Mouse (Mus musculus) limb, embryonic 14.5 days (tissue): Measurements from ENCODE around the gene Zbtb46. TPM values are rescaled to one million over a fixed set of nuclear protein-coding genes. Genes with fewer than 3 reads are reported as not detected.

Experiments
- ATAC-seq: fragments of 200-750 bp; cut with Nextera tagmentation; 2 replicates; pipeline ENCODE4 v1.8.0; 2017; ENCODE audit warnings: low read depth, moderate number of reproducible peaks, moderate TSS enrichment; ENCODE audit not compliant: low FRiP score
- DNase-seq: peaks from one replicate; pipeline ENCODE4 v3.0.0-alpha.2; 2015; ENCODE audit warnings: low spot score
- H3K27ac ChIP-seq: fragments of 300-500 bp; sonication (generic); replicated peaks from 2 replicates; pipeline ENCODE4 v1.5.1; 2014; ENCODE audit warnings: low read depth, mild to moderate bottlenecking, low read length, moderate library complexity, mixed read lengths
- H3K27me3 ChIP-seq: fragments of 300-500 bp; sonication (generic); 2 replicates; pipeline ENCODE4 v1.6.1; 2014; ENCODE audit warnings: low read length, mixed read lengths; ENCODE audit not compliant: control insufficient read depth, insufficient read depth
- H3K36me3 ChIP-seq: fragments of 300-500 bp; sonication (generic); 2 replicates; pipeline ENCODE4 v1.6.1; 2014; ENCODE audit warnings: mild to moderate bottlenecking, low read length, moderate library complexity, mixed read lengths; ENCODE audit not compliant: control insufficient read depth, insufficient read depth
- H3K4me1 ChIP-seq: fragments of 300-500 bp; sonication (generic); 2 replicates; pipeline ENCODE4 v1.6.1; 2014; ENCODE audit warnings: antibody characterized with exemption, low read length, mixed read lengths; ENCODE audit not compliant: control insufficient read depth, insufficient read depth
- H3K4me2 ChIP-seq: fragments of 300-500 bp; sonication (generic); replicated peaks from 2 replicates; pipeline ENCODE4 v1.6.1; 2014; ENCODE audit warnings: low read depth, mild to moderate bottlenecking, low read length, moderate library complexity; ENCODE audit not compliant: severe bottlenecking
- H3K4me3 ChIP-seq: fragments of 300-500 bp; sonication (generic); replicated peaks from 2 replicates; pipeline ENCODE4 v1.5.1; 2014; ENCODE audit warnings: low read length
- H3K9ac ChIP-seq: fragments of 300-500 bp; sonication (generic); 2 replicates; pipeline ENCODE4 v1.6.1; 2014; ENCODE audit warnings: mild to moderate bottlenecking, low read depth, low read length, moderate library complexity; ENCODE audit not compliant: severe bottlenecking
- H3K9me3 ChIP-seq: fragments of 300-500 bp; sonication (generic); 2 replicates; pipeline ENCODE4 v1.6.1; 2016; ENCODE audit warnings: low read length; ENCODE audit not compliant: control insufficient read depth
- POLR2A ChIP-seq: fragments of 200-500 bp; IDR thresholded peaks from 2 replicates; pipeline ENCODE4 v1.8.0; 2012; ENCODE audit warnings: inconsistent platforms, mild to moderate bottlenecking, moderate library complexity, borderline replicate concordance; ENCODE audit not compliant: insufficient read depth, insufficient read length; ENCODE audit errors: extremely low read depth
- WGBS: fragments of 180-500 bp; shearing (Covaris S2); extraction: QIAGEN DNeasy Blood & Tissue Kit; methylation state at CpG from one replicate; pipeline ENCODE4 v1.1.7; 2014; 5-methylcytosine and 5-hydroxymethylcytosine counted together
- polyA plus RNA-seq, 2 experiments: library from polyadenylated mRNA; depleted of rRNA in 1 of 2; stranded (reverse) in 1 of 2; unstranded in 1 of 2; fragments of >200 nt; fragmentation: Nextera tagmentation in 1 of 2; extraction: Ambion mirVana in 1 of 2; gene quantifications; 2 replicates each; pipeline versions ENCODE4 v1.2.1 to v1.2.3; 2012 to 2014

The Zbtb46 gene
- polyA plus RNA-seq, 2 experiments, result 3.8 to 4.3 TPM

- Histone ChIP-seq H3K27me3 (no peaks in the 10 kb centered on the region), H3K4me2 (no peak overlapping the region), H3K27ac (no peak overlapping the region), H3K4me1 (no peaks in the 10 kb centered on the region), H3K36me3 (peaks cover 79% of the 10 kb centered on the region), H3K4me3 (no peak overlapping the region), H3K9ac (no peak overlapping the region), H3K9me3 (no peaks in the 10 kb centered on the region)
- WGBS, result 93% methylated on average over 5 of the region's 5 CpGs
- DNase-seq (no peak), ATAC-seq (no peak)
- no peak for TF ChIP-seq POLR2A
These were observed 78.1 kb downstream of the Zbtb46 start for GRCm38 (mm10) chr2:181381107-181381506.

- no peak overlapping the region for H3K27ac ChIP-seq
- H3K27me3 ChIP-seq, result no peaks in the 10 kb centered on the region
- whole genome bisulfite sequencing, result 82% methylated on average over 5 of the region's 5 CpGs
- no peak overlapping the region for H3K4me3 ChIP-seq
- no peaks in the 10 kb centered on the region for H3K4me1 ChIP-seq
- H3K36me3 ChIP-seq, result peaks cover 71% of the 10 kb centered on the region
- H3K9me3 ChIP-seq, result no peaks in the 10 kb centered on the region
- DNase-seq (no peak), ATAC-seq (no peak)
- no peak overlapping the region for H3K4me2 ChIP-seq
- no peak overlapping the region for H3K9ac ChIP-seq
- no peak for TF ChIP-seq POLR2A
These were observed 79.0 kb downstream of the Zbtb46 start for GRCm38 (mm10) chr2:181380251-181380650.

- Histone ChIP-seq H3K9me3 (no peaks in the 10 kb centered on the region), H3K27me3 (no peaks in the 10 kb centered on the region), H3K36me3 (peaks cover 67% of the 10 kb centered on the region), H3K9ac (no peak within 1 kb of the TSS), H3K27ac (no peak within 1 kb of the TSS), H3K4me3 (no peak within 1 kb of the TSS), H3K4me2 (no peak within 1 kb of the TSS), H3K4me1 (no peaks in the 10 kb centered on the region)
- TF ChIP-seq POLR2A, result no peak
- DNase-seq (no peak), ATAC-seq (no peak)
- WGBS, result 92% methylated on average over 12 of the region's 12 CpGs
These were observed 79.4 kb downstream of the Zbtb46 start, which contains the start of gene Lime1 for GRCm38 (mm10) chr2:181379778-181380177. Lime1 (plus strand) TSS chr2:181380078.

- DNase-seq (no peak), ATAC-seq (no peak)
- Histone ChIP-seq H3K4me2 (no peak overlapping the region), H3K4me1 (no peaks in the 10 kb centered on the region), H3K36me3 (peaks cover 56% of the 10 kb centered on the region), H3K9ac (no peak overlapping the region), H3K9me3 (no peaks in the 10 kb centered on the region), H3K27ac (no peak overlapping the region), H3K27me3 (no peaks in the 10 kb centered on the region), H3K4me3 (no peak overlapping the region)
- no peak for TF ChIP-seq POLR2A
- 90% methylated on average over 5 of the region's 5 CpGs for WGBS
These were observed 80.5 kb downstream of the Zbtb46 start for GRCm38 (mm10) chr2:181378701-181379100.

GRCm38 (mm10) chr2:181377230-181377629 lies 82.0 kb downstream of the Zbtb46 start:
- no peak overlapping the region for H3K27ac ChIP-seq
- ATAC-seq, result no peak
- no peak overlapping the region for H3K4me3 ChIP-seq
- DNase-seq, result no peak
- no peak overlapping the region for H3K9ac ChIP-seq
- 90% methylated on average over 2 of the region's 2 CpGs for WGBS
- H3K4me2 ChIP-seq, result no peak overlapping the region
- no peaks in the 10 kb centered on the region for H3K4me1 ChIP-seq
- no peaks in the 10 kb centered on the region for H3K9me3 ChIP-seq
- no peak for TF ChIP-seq POLR2A
- no peaks in the 10 kb centered on the region for H3K27me3 ChIP-seq
- H3K36me3 ChIP-seq, result peaks cover 41% of the 10 kb centered on the region

- Histone ChIP-seq H3K9ac (no peak overlapping the region), H3K36me3 (peaks cover 27% of the 10 kb centered on the region), H3K27me3 (no peaks in the 10 kb centered on the region), H3K27ac (no peak overlapping the region), H3K4me2 (no peak overlapping the region), H3K9me3 (no peaks in the 10 kb centered on the region), H3K4me3 (no peak overlapping the region), H3K4me1 (no peaks in the 10 kb centered on the region)
- no peak for DNase-seq
- 91% methylated on average over 2 of the region's 2 CpGs for WGBS
- ATAC-seq, result no peak
- TF ChIP-seq POLR2A, result no peak
These were observed 83.4 kb downstream of the Zbtb46 start for GRCm38 (mm10) chr2:181375787-181376186.
